Comparison of ENCODE assay signal across 20 mouse cellular contexts in genomic region chr2:152089581-152089980, GRCm38 (mm10). TPM values are rescaled to one million over a fixed set of nuclear protein-coding genes. Genes with fewer than 3 reads are reported as not detected.
A peak's percentile ranks its signal among the peaks of the same experiment; 100 is the strongest.
DNase-seq lines count a peak whose midpoint lies in the region; ATAC-seq lines count a peak whose summit lies in the region.
"Had no signal": no experiment of that assay in that cellular context is flagged by ENCODE, and none has a peak within 500 bp of the region (broad histone marks: within the 10 kb centered on the region; RNA-seq: fewer than 3 reads in every experiment).

No protein-coding gene starts in this region.

- 80% methylated on average over 5 of the region's 5 CpGs for WGBS in midbrain, embryonic 12.5 days
- WGBS in midbrain, embryonic 14.5 days, result 86% methylated on average over 5 of the region's 5 CpGs
- 82% methylated on average over 5 of the region's 5 CpGs for WGBS in neural tube, embryonic 14.5 days

- no peak overlapping the region for H3K9ac ChIP-seq in midbrain, embryonic 12.5 days (replicated peaks)
- no peak overlapping the region for H3K9ac ChIP-seq in midbrain, embryonic 14.5 days (replicated peaks; ENCODE audit: low read length)
- no peak overlapping the region for H3K9ac ChIP-seq in neural tube, embryonic 14.5 days (replicated peaks; ENCODE audit: low read depth, low read length)
- H3K9ac ChIP-seq: embryonic facial prominence, embryonic 12.5 days; forebrain, embryonic 15.5 days; heart, embryonic 15.5 days; hindbrain, embryonic 15.5 days had no signal

- peaks cover 15% of the 10 kb centered on the region for H3K36me3 ChIP-seq in midbrain, embryonic 12.5 days
- H3K36me3 ChIP-seq in midbrain, embryonic 14.5 days (ENCODE audit: control insufficient read depth, insufficient read depth, low read length), result peaks cover 59% of the 10 kb centered on the region
- peaks cover 11% of the 10 kb centered on the region for H3K36me3 ChIP-seq in neural tube, embryonic 14.5 days (ENCODE audit: control insufficient read depth, insufficient read depth, low read length)
- H3K36me3 ChIP-seq: embryonic facial prominence, embryonic 12.5 days; G1E; heart, embryonic 10.5 days; heart, embryonic 15.5 days had no signal

- ATAC-seq in midbrain, embryonic 12.5 days (ENCODE audit: low FRiP score, low read depth), result no peak
- ATAC-seq in midbrain, embryonic 14.5 days (ENCODE audit: low FRiP score, low TSS enrichment), result no peak
- ATAC-seq in neural tube, embryonic 14.5 days (ENCODE audit: low read depth), result no peak
- ATAC-seq: CD4-positive, CD25-positive, alpha-beta regulatory T cell, adult 4 months; forebrain, embryonic 15.5 days had no signal

- DNase-seq in cerebellum, adult 11-12 months, result peak; percentile 7
- DNase-seq in cerebellum, postnatal 4 days (ENCODE audit: low spot score in 2 of 2), result no peak
- peak; percentile 33 for DNase-seq in heart, postnatal 4 days
- DNase-seq in heart, adult 8-10 months (ENCODE audit: low spot score), result no peak
- no peak for DNase-seq in midbrain, embryonic 14.5 days
- DNase-seq: adrenal gland, adult 8-10 months; heart, adult 11 months; kidney, adult 11 months had no signal

- 0 out of 2 replicates have a peak overlapping the region, but pooled peaks have one; percentile 1 for H3K27ac ChIP-seq in midbrain, embryonic 12.5 days (replicated peaks)
- H3K27ac ChIP-seq in midbrain, embryonic 14.5 days (replicated peaks; ENCODE audit: low read depth, low read length), result no peak overlapping the region
- H3K27ac ChIP-seq in neural tube, embryonic 14.5 days (ENCODE audit: low read depth, low read length), result 0 out of 2 replicates have a peak overlapping the region, but pooled peaks have one; percentile 23
- H3K27ac ChIP-seq: embryonic facial prominence, embryonic 12.5 days; forebrain, embryonic 15.5 days; heart, embryonic 10.5 days; heart, embryonic 15.5 days; hindbrain, embryonic 15.5 days had no signal

- no peak overlapping the region for H3K4me3 ChIP-seq in midbrain, embryonic 12.5 days
- no peak overlapping the region for H3K4me3 ChIP-seq in midbrain, embryonic 14.5 days (replicated peaks; ENCODE audit: low read depth, low read length)
- H3K4me3 ChIP-seq in neural tube, embryonic 14.5 days (ENCODE audit: low read depth, low read length), result no peak overlapping the region
- H3K4me3 ChIP-seq: embryonic facial prominence, embryonic 12.5 days; forebrain, embryonic 15.5 days; heart, embryonic 10.5 days; heart, embryonic 15.5 days; hindbrain, embryonic 15.5 days had no signal

- H3K4me2 ChIP-seq in midbrain, embryonic 12.5 days (replicated peaks), result no peak overlapping the region
- H3K4me2 ChIP-seq in midbrain, embryonic 14.5 days (ENCODE audit: low read length), result no peak overlapping the region
- H3K4me2 ChIP-seq in neural tube, embryonic 14.5 days (ENCODE audit: low read depth, low read length), result no peak overlapping the region
- H3K4me2 ChIP-seq: embryonic facial prominence, embryonic 12.5 days; forebrain, embryonic 15.5 days; heart, embryonic 15.5 days; hindbrain, embryonic 15.5 days had no signal

- peaks cover 74% of the 10 kb centered on the region for H3K4me1 ChIP-seq in midbrain, embryonic 12.5 days
- H3K4me1 ChIP-seq in midbrain, embryonic 14.5 days (ENCODE audit: control insufficient read depth, insufficient read depth, low read length), result peaks cover 48% of the 10 kb centered on the region
- H3K4me1 ChIP-seq in neural tube, embryonic 14.5 days (ENCODE audit: control insufficient read depth, insufficient read depth, low read length), result peaks cover 44% of the 10 kb centered on the region

- H3K27me3 ChIP-seq in midbrain, embryonic 12.5 days, result peaks cover 39% of the 10 kb centered on the region
- no peaks in the 10 kb centered on the region for H3K27me3 ChIP-seq in midbrain, embryonic 14.5 days (ENCODE audit: control insufficient read depth, insufficient read depth, low read length)
- H3K27me3 ChIP-seq in neural tube, embryonic 14.5 days (ENCODE audit: control insufficient read depth, insufficient read depth, low read length), result no peaks in the 10 kb centered on the region

- H3K9me3 ChIP-seq in midbrain, embryonic 12.5 days, result no peaks in the 10 kb centered on the region
- H3K9me3 ChIP-seq in midbrain, embryonic 14.5 days (ENCODE audit: control insufficient read depth, low read length), result no peaks in the 10 kb centered on the region
- H3K9me3 ChIP-seq in neural tube, embryonic 14.5 days (ENCODE audit: control insufficient read depth, low read length), result no peaks in the 10 kb centered on the region
- H3K9me3 ChIP-seq: embryonic facial prominence, embryonic 12.5 days; forebrain, embryonic 15.5 days; heart, embryonic 10.5 days; heart, embryonic 15.5 days; hindbrain, embryonic 15.5 days had no signal

RNA-seq across cellular contexts. Expression of gene Scrt2, which starts 8.3 kb away (rescaled TPM):
- total RNA-seq in heart, postnatal 4 days (2021), result not detected
- total RNA-seq in heart, adult 8-10 months (2022), result not detected
- 15.3 and 17.1 TPM in 2 replicates for polyA plus RNA-seq in midbrain, embryonic 12.5 days (2016; fragmentation: Nextera tagmentation; extraction: Ambion mirVana)
- polyA plus RNA-seq in midbrain, embryonic 14.5 days (2014; fragmentation: Nextera tagmentation; extraction: Ambion mirVana), result 16.4 and 18.4 TPM in 2 replicates
- 15.7 and 17.9 TPM in 2 replicates for polyA plus RNA-seq in neural tube, embryonic 14.5 days (2014; fragmentation: Nextera tagmentation; extraction: Ambion mirVana)
- total RNA-seq: gastrocnemius, adult 8-10 months; gastrocnemius, postnatal 36 days; heart, postnatal 25 days had no signal
- polyA plus RNA-seq: CD4-positive, CD25-positive, alpha-beta regulatory T cell, adult 4 months; G1E; heart, embryonic 10.5 days; heart, embryonic 15.5 days had no signal

RNA-seq across cellular contexts. Expression of gene Srxn1, which starts 15.7 kb away (rescaled TPM):
- 1 to 10 TPM; 9.0 TPM for total RNA-seq in heart, postnatal 4 days (2021)
- 10 to 100 TPM; 19.5 to 33.1 (median 28.9) TPM for total RNA-seq in heart, adult 8-10 months (2022)
- polyA plus RNA-seq in midbrain, embryonic 12.5 days (2016; fragmentation: Nextera tagmentation; extraction: Ambion mirVana), result 14.3 and 15.2 TPM in 2 replicates
- 11.5 and 17.4 TPM in 2 replicates for polyA plus RNA-seq in midbrain, embryonic 14.5 days (2014; fragmentation: Nextera tagmentation; extraction: Ambion mirVana)
- 22.5 and 23.4 TPM in 2 replicates for polyA plus RNA-seq in neural tube, embryonic 14.5 days (2014; fragmentation: Nextera tagmentation; extraction: Ambion mirVana)

RNA-seq across cellular contexts. Expression of gene Tcf15, which starts 53.8 kb away (rescaled TPM):
- total RNA-seq in heart, postnatal 4 days (2021), result 10 to 100 TPM; 29.6 to 38.0 TPM
- total RNA-seq in heart, adult 8-10 months (2022), result 10 to 100 TPM; 21.1 to 47.5 (median 28.5) TPM
- 3.4 and 3.8 TPM in 2 replicates for polyA plus RNA-seq in midbrain, embryonic 12.5 days (2016; fragmentation: Nextera tagmentation; extraction: Ambion mirVana)
- polyA plus RNA-seq in midbrain, embryonic 14.5 days (2014; fragmentation: Nextera tagmentation; extraction: Ambion mirVana), result 0.76 and 0.96 TPM in 2 replicates
- polyA plus RNA-seq in neural tube, embryonic 14.5 days (2014; fragmentation: Nextera tagmentation; extraction: Ambion mirVana), result 1.3 and 3.3 TPM in 2 replicates
- total RNA-seq: G1E had no signal
- polyA plus RNA-seq: CD4-positive, CD25-positive, alpha-beta regulatory T cell, adult 4 months; G1E had no signal

Comparison
In these comparisons a context has a peak if more than half of its experiments do, and no peak if none do; other contexts are left out.
1. DNase-seq: peak in cerebellum, adult 11-12 months (single experiment) and heart, postnatal 4 days (single experiment); none in cerebellum, postnatal 4 days (0 of 2), heart, adult 8-10 months (single experiment) and midbrain, embryonic 14.5 days (single experiment).